Mouse (Mus musculus) cortical plate, adult 2 months (tissue): Measurements from ENCODE around the gene Sgsm1. TPM values are rescaled to one million over a fixed set of nuclear protein-coding genes. Genes with fewer than 3 reads are reported as not detected.

Experiments
- H3K27ac ChIP-seq: fragments of 200-500 bp; 2 replicates; pipeline ENCODE4 v1.5.1; 2012; ENCODE audit warnings: low read length, control low read depth, inconsistent platforms; ENCODE audit not compliant: insufficient read depth
- H3K4me1 ChIP-seq: fragments of 200-500 bp; 2 replicates; pipeline ENCODE4 v1.6.1; 2011; ENCODE audit warnings: low read length; ENCODE audit not compliant: control insufficient read depth, insufficient read depth
- H3K4me3 ChIP-seq: fragments of 200-500 bp; 2 replicates; pipeline ENCODE4 v1.5.1; 2011; ENCODE audit warnings: mild to moderate bottlenecking, low read length, control low read depth; ENCODE audit not compliant: insufficient read depth
- CTCF ChIP-seq: fragments of 200-500 bp; IDR thresholded peaks from 2 replicates; pipeline ENCODE4 v1.5.1; 2011; ENCODE audit warnings: mild to moderate bottlenecking, control low read depth, low read length; ENCODE audit not compliant: insufficient read depth; ENCODE audit errors: extremely low read depth
- POLR2A ChIP-seq: fragments of 200-500 bp; IDR thresholded peaks from 2 replicates; pipeline ENCODE4 v1.6.1; 2011; ENCODE audit warnings: mild to moderate bottlenecking, low read length, control low read depth; ENCODE audit not compliant: insufficient read depth; ENCODE audit errors: extremely low read depth
- polyA plus RNA-seq: library from polyadenylated mRNA; depleted of rRNA; stranded (reverse); fragments of >200 nt; gene quantifications from 2 replicates; pipeline ENCODE4 v1.2.3, GENCODE M21; 2012

The Sgsm1 gene
- polyA plus RNA-seq, 1 experiment = 58.1 TPM

GRCm38 (mm10) chr5:113298826-113299225 lies 11.8 kb downstream of the Sgsm1 start:
- H3K4me1 ChIP-seq = peaks cover 12% of the 10 kb centered on the region
- 0 out of 2 replicates have a peak overlapping the region, but pooled peaks have one; percentile 2 for H3K27ac ChIP-seq
- no peak overlapping the region for H3K4me3 ChIP-seq
- TF ChIP-seq CTCF = no peak
- TF ChIP-seq POLR2A = no peak

GRCm38 (mm10) chr5:113298040-113298439 lies 12.5 kb downstream of the Sgsm1 start:
- no peak for TF ChIP-seq POLR2A
- TF ChIP-seq CTCF = no peak
- Histone ChIP-seq H3K27ac (no peak overlapping the region), H3K4me3 (no peak overlapping the region), H3K4me1 (peaks cover 12% of the 10 kb centered on the region)

- H3K27ac ChIP-seq = no peak overlapping the region
- H3K4me3 ChIP-seq = no peak overlapping the region
- TF ChIP-seq POLR2A (no peak), CTCF (peak; percentile 40)
- peaks cover 16% of the 10 kb centered on the region for H3K4me1 ChIP-seq
Observed at GRCm38 (mm10) chr5:113295791-113296190, 14.8 kb downstream of the Sgsm1 start.

GRCm38 (mm10) chr5:113294575-113294974 lies 16.0 kb downstream of the Sgsm1 start:
- no peak overlapping the region for H3K27ac ChIP-seq
- peaks cover 16% of the 10 kb centered on the region for H3K4me1 ChIP-seq
- TF ChIP-seq POLR2A (no peak), CTCF (no peak)
- no peak overlapping the region for H3K4me3 ChIP-seq

- no peak overlapping the region for H3K27ac ChIP-seq
- peaks cover 11% of the 10 kb centered on the region for H3K4me1 ChIP-seq
- H3K4me3 ChIP-seq = no peak overlapping the region
- no peak for TF ChIP-seq CTCF
- no peak for TF ChIP-seq POLR2A
Observed at GRCm38 (mm10) chr5:113293446-113293845, 17.1 kb downstream of the Sgsm1 start.

GRCm38 (mm10) chr5:113292832-113293231 lies 17.8 kb downstream of the Sgsm1 start:
- Histone ChIP-seq H3K4me1 (peaks cover 9% of the 10 kb centered on the region), H3K4me3 (no peak overlapping the region), H3K27ac (no peak overlapping the region)
- TF ChIP-seq POLR2A = no peak
- TF ChIP-seq CTCF = no peak

GRCm38 (mm10) chr5:113292179-113292578 lies 18.4 kb downstream of the Sgsm1 start:
- H3K27ac ChIP-seq = no peak overlapping the region
- H3K4me3 ChIP-seq = no peak overlapping the region
- TF ChIP-seq CTCF (no peak), POLR2A (no peak)
- H3K4me1 ChIP-seq = peaks cover 10% of the 10 kb centered on the region

GRCm38 (mm10) chr5:113291125-113291524 lies 19.5 kb downstream of the Sgsm1 start:
- Histone ChIP-seq H3K27ac (no peak overlapping the region), H3K4me1 (peaks cover 10% of the 10 kb centered on the region), H3K4me3 (no peak overlapping the region)
- no peak for TF ChIP-seq POLR2A

- no peak for TF ChIP-seq POLR2A
- TF ChIP-seq CTCF = no peak
- no peak overlapping the region for H3K4me3 ChIP-seq
- H3K4me1 ChIP-seq = peaks cover 10% of the 10 kb centered on the region
- H3K27ac ChIP-seq = no peak overlapping the region
Observed at GRCm38 (mm10) chr5:113290149-113290548, 20.4 kb downstream of the Sgsm1 start.

- no peak for TF ChIP-seq CTCF
- no peak for TF ChIP-seq POLR2A
- Histone ChIP-seq H3K27ac (no peak overlapping the region), H3K4me1 (peaks cover 10% of the 10 kb centered on the region), H3K4me3 (no peak overlapping the region)
Observed at GRCm38 (mm10) chr5:113288490-113288889, 22.1 kb downstream of the Sgsm1 start.
